Mouse (Mus musculus) ES-CJ7 (cell line): ENCODE results near the gene Cog4.

Source experiments
- DNase-seq: peaks from one replicate; pipeline ENCODE4 v3.0.0; 2011; ENCODE audit warnings: low read depth, low spot score

The Cog4 gene

DNA sequence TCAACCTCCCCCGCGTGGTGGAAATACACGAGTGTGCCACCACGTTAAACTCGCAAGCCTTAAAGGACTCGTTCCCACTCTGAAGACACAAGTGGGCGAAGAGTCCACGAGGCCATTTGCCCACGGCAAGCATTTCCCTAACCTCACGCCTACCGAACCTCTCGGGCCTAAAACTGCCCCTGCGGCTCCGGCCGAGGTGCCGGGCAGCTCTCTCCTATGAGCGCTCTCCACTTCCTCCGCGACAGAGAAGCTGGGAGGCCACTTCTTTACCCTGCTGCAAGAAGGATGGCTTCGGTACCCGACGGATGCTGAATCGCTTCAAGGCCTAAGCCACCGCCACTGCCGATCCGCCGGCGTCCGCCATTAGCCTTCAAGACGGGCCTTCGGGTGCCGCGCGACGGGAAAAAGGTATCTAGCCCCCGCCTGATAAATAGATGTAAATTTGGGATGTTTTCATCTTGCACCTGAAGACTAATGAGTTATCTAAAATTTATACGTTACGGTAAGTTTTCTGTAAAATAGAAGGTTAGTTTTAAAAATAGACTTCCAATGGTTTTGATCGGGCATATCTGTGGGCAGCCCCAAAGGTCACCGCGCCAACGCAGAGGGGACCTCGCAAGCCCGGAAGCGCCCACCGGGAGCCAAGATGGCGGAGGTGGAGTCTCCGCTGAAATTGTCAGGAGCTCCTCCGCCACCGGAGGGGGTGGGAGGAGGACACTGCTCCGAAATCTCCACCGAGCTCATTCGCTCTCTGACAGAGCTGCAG is at the start of gene Cog4, which contains the start of gene Sf3b3:
Gene Cog4 (plus strand): TSS at position 196 of the 766 bp plus-strand sequence.
Gene Sf3b3 (minus strand): TSS at position 383 of the 766 bp plus-strand sequence.
- DNase-seq, result peak; percentile 91

DNA sequence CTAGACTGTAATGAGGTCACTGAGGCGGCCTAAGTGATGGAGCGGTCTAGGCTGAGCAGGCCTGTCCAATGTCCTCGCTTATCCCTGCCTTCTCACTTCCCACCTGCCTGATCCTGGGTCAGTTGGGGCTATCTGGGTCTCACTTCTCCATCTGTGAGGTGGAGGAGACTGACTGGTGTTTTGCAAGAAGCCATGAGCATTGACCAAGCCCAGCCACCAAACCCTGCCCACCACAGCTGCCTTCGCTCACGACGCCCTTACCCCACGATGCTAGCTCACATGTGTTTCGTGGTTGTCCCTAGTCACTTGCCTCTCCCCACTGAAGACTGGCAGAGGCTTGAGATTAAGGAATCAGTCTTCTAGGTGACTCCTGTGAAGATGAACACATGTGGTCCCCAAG is 49.3 kb upstream of the Cog4 start:
- DNase-seq, result no peak

DNA sequence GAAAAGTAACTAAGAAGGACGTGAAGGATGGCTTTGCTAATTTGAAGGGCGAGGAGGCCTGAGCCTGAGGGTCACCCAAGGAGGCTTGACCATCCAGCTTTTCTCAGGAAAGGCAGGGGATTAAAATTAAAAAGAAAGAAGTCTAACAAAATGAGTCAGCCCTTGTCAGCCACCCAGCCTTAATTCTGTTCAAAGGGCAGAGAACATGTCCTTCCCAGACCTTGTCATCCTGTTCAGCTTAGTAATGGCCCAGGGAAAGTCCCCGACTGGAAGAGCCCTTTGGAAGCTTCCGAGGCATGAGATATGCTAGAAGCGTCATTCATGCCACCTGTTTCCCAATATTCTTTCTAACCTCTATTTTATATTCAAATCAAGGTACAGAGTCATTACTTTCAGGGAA is 43.4 kb upstream of the Cog4 start:
- DNase-seq, result no peak

DNA sequence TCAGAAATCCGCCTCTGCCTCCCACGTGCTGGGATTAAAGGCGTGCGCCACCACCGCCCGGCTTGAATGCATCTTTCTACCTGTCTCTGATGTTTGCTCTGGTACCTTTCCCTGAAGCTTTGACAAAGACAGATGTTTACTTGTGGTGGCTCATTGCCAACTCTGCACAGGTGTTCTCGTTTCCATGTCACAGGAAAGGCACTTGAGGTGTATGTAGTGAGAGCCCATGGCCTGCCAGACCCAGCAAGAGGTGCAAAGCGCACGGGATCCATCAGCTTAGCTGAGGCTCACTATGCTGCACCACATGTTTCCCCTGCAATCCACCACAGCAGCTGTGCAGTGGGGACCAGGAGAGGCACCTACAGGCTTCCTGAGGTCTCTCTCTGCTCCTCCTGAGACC is 42.5 kb upstream of the Cog4 start:
- no peak for DNase-seq

DNA sequence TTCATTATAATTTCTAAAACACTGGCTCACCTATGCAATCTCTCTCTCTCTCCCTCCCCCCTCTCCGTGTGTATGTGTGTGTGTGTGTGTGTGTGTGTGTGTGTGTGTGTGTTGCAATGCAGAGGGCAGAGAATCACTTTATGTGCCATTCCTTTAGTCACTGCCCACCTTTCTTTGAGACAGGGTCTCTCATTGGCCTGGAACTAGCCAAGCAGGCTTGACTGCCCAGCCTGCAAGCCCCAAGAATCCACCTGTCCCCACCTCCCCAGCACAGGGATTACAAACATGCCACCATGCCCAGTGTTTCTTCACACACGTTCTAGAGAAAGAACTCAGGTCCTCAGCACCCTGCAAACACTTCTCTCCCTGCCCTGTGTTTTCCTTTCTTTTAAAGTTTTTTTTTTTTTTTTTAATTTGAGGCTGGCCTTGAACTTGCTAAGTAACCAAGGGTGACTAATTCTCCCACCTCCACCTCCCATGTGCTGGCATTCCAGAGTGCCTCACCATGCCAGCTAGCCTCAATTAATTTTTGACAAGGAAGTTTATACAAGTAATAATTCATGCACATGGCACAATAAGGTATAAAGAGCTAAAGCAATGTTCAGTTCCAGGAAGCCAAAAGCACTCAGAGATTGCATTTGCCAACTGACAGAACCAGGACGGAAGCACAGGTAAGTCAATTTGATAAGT is 41.4 kb upstream of the Cog4 start:
- no peak for DNase-seq

DNA sequence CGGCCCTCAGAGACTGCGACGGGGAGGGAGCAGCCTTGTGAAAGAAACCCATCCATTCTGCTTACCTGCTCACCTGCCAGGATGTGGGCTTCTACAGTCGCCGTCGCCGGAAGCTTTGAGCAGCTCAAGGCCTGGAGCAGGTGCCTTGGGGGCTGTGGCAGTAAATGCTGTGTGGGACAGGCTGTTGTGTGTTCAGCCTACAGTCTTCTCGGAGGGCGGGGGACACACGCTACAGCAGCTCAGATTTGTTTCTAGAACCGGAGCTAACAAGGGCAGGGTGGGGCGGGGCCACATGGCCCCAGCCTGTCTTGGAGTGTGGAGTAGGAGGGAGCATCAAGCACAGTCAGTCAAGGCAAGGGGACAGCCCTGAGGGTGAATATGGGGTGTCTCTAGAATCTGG is 40.7 kb upstream of the Cog4 start, which contains the start of gene Il34:
Gene Il34 (minus strand): TSS at position 256 of the 400 bp plus-strand sequence.
- peak; percentile 64 for DNase-seq

DNA sequence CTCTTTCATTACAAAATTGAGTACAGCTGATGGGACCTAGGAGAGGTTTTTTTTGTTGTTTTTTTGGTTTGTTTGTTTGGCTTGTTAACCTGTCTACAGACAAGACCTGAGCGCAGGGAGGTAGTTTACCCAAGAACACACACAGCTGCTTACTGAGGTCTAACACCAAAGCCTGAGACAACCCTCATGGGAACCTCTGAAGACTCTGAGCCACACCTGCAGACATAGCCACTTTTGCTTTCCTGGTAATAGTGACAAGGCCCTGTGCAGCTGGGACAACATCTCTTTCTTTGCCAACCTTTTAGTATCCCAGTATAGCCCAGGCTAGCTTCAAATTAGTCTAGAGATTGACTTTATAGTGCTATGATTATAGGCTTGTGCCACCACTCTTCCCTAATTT is 40.3 kb upstream of the Cog4 start:
- DNase-seq, result no peak

DNA sequence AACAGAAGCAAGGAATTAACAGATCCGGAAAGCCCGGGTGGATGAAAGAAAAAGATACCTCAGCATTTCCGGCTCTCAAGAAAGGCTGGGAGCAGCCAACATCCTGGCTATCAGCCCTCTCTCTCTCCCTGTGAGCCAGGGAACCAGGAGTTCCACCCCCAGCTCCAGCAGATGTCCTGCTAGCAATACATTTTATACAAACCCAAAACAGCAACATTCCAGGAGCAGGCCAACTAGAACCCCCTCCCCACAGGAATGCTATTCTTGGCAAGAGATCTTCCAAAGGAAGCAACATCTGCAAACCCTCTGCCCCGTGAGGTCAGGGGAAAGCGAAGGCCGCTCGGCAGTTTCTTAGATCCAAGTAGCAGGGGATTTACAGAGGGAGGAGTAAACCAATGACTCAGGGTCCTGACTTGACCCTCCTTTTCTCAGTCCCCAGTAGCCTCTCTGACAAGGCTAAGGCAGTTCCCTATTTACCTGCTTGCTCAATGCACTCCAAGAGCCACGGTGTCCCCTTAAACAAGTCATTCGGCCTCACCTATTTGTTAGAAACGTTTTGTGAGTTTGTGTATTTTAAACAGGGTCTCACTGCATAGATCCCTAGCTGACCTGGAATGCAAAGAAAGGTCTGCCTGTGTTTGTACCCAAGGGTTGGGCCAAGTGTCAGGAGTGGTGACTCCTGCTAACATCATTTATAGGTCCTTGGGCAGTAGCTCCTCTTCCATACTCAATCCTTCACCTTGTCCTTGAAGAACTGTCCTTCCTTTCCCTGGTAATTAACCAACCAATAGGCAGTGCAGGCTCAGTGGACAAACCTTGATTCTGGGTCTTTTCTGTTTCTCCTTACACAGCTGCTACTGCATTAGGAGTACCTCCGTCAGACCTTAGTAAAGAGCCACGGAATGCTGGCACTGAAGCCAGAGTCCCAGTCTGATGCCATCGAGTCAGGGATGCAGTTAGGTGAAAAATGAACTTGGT is 37.6 kb upstream of the Cog4 start:
- DNase-seq, result peak; percentile 49

DNA sequence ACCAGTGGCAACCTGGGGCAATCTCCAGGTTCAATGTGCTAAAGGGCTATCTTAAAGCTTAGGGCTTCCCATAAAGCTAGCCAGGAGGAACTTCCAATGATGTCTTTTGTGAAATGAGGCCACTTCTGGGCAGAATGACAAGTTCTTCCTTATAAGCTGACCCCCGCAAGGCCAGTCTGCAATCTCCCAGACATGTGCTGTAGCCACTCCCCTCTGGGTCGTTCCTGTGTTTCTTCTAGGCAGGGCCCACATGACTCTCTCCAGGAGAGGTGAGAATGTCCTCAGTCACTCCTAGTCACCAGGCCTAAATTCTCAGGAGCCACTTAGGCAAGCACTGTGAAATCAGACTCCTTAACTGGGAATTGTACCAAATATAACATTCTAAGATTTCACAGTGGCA is 36.6 kb upstream of the Cog4 start:
- DNase-seq, result no peak

DNA sequence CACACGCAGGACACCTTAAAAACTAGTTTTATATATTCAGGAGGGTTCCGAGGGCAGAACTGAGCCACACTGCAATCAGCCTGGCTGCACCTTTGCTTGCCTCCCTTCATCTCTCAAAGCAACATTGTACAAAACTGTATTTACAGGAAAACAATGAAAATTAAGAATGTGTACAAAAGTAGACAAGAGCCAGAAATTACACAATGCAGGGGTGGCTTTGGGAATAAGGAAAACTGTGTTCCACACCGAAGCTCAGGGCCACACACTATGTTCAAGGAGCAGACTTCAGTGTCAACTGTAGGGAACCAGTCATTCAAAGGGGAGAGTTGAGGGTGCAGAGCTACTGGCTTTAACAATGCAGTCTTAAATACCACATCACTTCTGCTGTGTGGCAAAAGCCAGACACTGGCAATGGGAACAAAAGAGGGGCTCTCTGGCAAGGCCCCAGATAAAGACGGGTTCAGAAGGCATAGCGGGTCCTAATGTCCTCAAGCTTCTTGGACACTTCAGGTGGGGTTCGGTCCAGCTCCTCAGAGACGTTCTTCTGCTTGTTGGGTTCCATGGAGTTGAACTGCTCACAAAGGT is 35.8 kb upstream of the Cog4 start:
- no peak for DNase-seq

DNA sequence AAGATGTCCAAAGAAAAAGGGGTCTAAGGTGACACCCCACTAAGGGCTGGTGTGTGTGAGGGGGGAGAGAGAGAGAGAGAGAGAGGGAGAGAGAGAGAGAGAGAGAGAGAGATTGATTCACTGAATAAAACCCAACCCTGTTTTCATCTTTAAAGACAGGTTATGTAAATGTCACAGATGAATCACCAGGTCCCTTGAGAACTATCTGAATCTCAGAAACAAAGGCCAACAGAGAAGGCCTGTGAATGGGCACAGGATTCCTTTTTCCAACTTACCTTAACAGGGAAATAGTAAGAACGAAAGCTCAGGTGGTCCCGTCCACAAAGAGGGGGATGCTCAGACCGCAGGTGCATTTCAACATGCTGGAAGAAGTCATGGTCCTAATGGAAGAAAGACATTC is 35.3 kb upstream of the Cog4 start:
- DNase-seq, result no peak

DNA sequence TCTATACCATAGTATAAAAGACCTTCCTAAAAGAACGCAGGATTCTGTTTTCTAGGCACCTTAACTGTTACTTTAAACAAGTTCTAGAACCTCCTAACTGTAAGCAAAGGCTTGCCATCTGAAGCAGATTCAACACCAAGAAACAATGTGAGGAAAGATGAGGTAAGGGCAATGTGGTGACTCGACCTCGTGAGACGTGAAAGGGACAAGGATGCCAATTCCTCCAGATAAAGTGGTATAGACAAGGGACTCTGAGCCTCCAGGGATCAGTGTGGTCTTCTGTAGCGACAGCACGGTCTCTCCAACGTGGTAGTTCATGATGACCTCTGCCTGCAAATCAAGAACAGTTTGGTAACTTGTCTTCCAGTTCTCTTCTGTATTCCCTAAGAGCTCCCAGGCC is 34.6 kb upstream of the Cog4 start:
- no peak for DNase-seq

DNA sequence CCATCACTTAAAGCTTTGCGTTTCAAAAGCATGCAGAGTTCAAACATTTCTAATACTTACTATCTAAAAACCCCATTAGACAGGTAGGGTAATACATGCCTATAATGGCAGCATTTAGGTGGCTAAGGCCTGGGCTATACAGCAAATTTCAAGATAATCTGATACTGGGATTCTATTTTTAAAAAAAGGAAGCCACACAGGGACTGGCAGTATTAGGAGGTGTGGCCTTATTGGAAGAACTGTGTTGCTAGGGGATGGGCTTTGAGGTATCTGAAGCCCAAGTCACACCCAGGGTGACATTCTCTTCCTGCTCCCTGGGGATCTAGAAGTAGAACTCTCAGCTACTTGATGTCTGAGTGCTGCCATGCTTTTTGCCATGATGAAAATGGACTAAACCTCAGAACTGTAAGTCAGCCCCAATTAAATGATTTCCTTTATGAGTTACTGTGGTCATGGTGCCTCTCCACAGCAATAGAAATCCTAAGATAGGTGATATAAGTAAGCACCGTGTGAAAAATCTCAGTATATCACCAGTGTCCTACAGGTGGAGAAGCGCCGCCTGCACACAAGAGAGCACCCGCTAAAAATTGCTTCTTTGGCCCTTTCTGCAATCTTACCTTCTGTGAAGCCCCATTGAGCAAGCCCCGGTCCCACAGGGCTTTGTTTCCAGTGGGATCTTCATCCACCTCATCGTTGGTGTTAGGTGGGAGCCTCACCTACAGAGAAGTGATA is 33.9 kb upstream of the Cog4 start:
- no peak for DNase-seq

DNA sequence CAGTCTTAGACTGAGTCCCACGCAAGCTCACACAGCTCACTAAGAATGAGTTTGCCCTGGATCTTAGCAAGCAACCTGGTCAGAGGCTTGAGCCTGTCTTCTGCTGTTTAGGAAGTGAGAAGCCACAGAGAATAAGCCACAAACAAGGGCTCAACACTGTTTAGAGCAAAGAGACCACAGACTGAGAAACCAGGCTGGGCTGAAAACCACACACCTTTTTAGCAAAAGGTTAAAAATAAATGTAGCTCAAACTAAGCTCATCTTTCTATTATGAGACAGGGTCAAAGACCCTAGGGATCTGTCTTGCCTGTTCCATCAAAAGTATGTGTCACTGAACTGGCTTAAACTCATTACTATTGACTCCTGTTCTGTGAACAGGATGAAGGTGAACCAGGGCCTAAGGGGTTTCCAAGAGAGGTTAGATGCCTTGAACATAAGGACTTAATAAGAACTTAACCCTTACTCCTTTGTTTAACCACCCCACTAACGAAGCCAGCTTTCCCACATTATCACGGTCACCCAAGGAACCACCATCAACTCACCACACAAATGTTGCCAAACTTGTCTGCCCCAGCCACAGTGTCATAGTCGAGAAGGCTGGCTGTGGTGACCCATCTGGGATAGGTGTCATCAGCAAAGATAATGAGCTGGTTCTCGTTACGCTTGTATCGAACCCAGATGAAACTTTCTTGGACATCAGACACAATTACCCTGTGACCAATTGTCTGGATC is 33.2 kb upstream of the Cog4 start:
- no peak for DNase-seq

DNA sequence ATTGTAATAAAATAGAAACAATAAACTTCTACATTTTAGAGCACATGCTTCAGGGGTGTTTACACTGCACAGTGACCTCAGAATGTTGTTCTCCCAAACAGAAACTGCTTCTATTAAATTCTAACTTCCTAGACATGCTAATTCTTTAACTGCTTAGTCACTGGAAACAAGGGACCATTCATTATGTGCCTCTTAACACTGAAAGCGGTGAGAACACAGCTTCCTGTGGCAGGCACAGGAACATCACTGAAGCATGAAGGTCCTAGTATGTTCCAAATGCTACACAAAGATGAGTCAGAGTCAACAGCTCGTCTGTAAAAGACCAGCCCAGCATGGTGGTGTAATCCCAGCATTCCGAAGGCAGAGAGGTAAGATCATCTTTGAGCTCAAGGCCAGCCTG is 31.1 kb upstream of the Cog4 start:
- DNase-seq, result no peak

DNA sequence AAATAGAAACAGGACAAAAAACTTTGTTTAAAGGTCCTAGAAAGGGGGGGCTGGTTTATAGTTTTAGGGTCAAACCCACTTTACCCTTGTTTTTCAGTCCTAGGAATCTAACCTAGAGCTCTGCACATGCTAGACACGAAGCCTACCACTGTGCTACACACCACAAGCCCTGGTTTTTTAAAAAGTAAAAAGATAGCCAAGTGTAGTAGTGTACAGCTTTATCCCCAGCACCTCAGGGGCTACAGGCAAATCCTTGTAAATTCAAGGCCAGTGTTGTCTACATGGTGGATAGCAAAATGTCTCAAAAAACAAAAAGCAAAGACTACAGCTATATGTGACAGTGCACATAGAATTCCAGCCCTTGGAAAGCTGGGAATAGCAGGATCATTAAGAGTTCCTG is 29.4 kb upstream of the Cog4 start:
- DNase-seq, result no peak

DNA sequence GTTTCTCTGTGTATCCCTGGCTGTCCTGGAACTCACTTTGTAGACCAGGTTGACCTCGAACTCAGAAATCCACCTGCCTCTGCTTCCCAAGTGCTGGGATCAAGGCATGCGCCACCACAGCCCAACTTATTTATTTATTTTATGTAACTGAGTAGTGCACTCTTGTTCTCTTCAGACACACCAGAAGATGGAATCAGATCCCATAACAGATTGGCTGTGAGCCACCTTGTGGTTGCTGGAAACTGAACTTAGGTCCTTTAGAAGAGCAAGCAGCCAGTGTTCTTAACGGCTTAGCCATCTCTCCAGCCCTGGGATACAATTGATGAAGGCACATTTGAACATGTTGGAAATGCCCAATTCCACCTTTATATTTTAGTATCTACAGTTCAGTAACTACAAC is 27.8 kb upstream of the Cog4 start:
- no peak for DNase-seq

DNA sequence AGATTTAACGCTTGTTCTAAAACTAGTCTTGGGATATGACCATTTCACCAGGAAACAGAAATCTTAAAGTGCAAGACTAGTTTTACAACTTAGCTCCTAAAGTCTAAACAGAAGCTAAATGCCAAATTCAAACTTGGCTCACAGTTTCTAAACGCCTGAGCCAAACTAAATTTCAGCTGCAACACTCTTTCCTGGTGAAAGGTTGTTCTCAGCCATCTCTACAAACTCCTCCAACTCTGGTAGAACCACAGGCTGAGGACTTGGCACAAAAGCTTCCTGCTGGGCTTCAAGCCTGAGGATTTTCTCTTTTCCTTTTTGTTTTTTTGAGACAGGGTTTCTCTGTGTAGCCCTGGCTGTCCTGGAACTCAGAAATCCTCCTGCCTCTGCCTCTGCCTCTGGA is 26.1 kb upstream of the Cog4 start:
- DNase-seq, result no peak

DNA sequence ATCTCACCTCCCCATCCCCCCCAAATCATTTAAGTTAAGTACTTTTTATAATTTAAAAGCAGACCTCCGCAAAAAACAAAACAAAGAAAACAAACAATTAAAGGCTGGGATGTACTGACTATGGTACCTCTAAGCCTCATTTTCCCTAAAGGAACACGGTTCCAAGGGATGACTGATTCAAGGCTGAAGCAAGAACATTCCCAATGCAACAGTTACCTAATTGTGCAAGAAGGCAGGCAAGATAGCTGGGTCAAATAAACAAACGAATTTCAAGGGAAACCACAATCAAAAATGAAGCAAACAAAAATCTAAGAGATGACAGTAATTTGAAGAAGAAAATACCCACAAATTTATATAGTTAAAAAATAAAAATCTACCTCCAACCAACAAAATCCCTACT is 24.4 kb upstream of the Cog4 start:
- DNase-seq, result no peak

DNA sequence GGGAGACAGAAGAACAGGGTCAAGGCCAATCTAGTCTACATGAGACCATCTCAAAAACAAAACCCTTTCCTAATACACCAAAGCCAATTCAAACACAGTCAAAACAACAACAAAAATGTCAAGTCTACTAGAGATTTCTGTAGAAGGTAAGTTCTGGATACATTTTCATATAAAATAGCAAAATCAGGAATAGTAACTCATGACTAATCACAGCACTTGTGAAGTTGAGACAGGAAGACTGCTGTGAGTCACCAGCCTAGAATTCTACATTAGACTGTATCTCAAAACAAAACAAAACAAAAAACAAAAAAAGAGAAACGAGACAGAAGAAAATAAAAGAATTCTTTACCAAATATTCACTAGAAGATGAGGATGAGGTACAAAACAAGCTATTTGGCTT is 21.5 kb upstream of the Cog4 start:
- DNase-seq, result no peak
